Mouse (Mus musculus) embryo, embryonic 10 days (tissue): ENCODE measurements around the gene Cyth3.

Source experiments
- DNase-seq: peaks from one replicate; pipeline ENCODE4 v3.0.0-alpha.2; 2015; ENCODE audit warnings: low spot score

The Cyth3 gene

DNA sequence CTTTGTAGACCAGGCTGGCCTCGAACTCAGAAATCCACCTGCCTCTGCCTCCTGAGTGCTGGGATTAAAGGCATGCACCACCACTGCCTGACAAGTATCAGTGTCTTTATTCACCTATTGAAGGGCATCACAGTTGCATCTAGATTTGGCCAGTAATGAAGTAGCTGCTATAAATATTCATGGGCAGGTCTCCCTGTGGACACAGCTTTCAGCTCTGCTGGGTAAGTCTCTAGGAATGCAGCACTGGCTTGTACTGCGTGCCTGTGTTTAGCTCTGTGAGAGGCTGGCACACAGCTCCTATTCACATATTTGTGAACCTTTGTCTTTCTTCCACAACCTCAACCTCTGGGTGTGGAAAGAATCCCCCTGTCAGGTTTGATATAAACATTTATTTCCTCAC lies 46.6 kb downstream of the Cyth3 start:
- no peak for DNase-seq

DNA sequence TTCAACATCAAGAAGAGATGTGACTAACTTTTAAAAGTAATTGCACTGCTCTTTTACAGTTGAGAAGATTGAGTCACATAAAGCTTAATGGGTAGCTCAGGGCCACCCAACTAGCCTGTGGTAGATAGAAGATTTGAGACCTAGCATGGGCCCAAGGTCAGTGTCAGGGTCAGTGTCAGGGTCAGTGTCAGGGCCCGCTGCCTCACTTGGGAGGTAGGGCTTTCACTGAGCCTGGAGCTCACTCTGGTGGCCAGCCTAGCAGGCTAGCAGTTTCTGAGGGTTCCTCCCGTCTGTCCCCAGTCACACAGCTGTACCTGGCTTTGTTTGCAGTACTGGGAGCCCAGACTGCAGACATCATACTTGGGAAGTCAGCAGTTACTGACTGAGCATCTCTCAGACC lies 47.1 kb downstream of the Cyth3 start:
- peak; percentile 47 for DNase-seq

- no peak for DNase-seq
These were observed 47.6 kb downstream of the Cyth3 start for GRCm38 (mm10) chr5:143669839-143670238.

- DNase-seq: no peak
These were observed 48.6 kb downstream of the Cyth3 start for GRCm38 (mm10) chr5:143670740-143671415.

DNA sequence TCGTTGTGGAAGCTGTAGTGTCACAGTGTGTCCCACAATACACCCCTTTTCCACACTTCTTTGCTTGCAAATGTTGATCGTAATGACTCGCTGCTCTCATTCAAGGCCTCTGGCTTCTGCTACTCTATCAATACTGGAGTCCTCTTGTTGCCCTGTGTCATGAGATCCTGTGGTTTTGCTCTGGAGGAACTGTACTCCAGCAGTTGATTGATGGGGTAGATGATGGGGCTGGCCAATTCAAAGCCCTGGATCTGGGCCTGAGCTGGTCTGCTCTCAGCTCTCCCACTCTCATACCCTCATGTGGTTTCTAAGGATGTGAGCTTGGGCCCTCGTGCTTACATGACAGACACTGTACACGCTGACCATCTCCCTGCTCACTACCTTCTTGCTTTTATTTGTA lies 52.3 kb downstream of the Cyth3 start:
- DNase-seq: no peak

DNA sequence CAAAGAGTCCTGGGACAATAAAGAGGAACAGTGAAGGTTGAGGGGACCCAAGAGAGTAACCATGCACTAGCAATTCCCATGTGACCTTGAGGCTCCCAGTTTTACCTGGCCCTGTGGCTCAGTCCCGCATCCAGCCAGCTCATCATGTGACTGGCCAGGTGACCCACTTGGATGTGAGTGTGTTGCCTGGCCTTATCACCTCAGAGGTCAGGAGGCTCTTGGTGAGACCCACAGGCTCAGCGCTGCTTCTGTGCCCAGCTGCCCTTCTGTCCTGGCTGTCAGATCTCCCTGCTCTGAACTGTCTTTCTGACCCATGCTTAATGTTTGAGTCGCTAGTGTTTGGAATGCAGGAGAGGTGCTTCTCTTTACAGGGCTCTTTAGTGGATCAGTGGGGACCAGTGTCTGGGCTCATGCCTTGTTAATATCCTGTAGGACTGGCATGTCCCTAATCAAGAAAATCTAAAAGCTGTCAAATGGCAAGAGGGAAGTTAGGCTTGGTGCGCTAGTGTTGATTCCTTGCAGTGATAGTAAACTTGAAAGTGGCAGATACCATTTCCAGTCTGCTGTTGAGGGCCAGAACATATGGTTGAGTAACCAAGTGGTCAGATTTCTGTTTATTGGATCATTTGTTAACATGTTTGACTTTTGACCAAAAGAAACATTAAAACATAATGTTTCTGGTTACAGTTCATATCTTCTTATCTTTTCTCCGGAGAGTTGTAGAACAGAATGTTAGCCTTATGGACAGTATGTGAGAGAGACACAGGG lies 54.2 kb downstream of the Cyth3 start:
- no peak for DNase-seq

GRCm38 (mm10) chr5:143677363-143677762 lies 55.1 kb downstream of the Cyth3 start:
- no peak for DNase-seq

DNA sequence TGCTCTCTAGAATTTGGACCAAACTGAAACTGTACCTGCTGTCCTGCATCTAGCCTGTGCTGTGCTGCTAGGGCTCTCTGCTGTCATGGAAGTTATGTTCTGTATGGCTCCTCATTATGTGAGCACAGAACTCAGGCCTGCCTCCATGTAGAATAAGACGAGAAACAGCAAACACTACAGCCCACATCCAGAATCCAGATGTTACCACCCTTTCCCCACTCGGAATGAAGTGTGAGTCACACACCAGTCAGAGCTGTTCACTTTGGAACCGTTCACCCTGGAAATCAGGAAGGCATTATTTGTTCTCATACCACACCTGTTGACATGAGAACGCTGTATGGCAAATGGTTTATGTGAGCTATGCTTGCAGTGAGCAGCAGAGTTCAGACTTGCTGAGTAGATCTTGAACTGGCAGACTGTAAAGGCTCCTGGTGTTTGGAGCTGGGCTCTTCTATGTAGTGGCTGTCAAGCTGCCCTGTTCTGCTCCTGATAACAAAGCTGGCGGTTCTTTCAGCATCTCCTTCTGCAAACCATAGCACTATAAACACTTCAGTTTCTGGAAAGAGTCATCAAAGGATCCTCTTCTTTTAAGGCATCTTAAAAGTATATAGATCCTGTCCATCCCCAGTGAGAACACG lies 56.5 kb downstream of the Cyth3 start:
- no peak for DNase-seq

- no peak for DNase-seq
These were observed 57.4 kb downstream of the Cyth3 start for GRCm38 (mm10) chr5:143679654-143680053.

GRCm38 (mm10) chr5:143683696-143684095 lies 61.4 kb downstream of the Cyth3 start:
- DNase-seq: no peak

- no peak for DNase-seq
These were observed 62.7 kb downstream of the Cyth3 start for GRCm38 (mm10) chr5:143684911-143685390.

DNA sequence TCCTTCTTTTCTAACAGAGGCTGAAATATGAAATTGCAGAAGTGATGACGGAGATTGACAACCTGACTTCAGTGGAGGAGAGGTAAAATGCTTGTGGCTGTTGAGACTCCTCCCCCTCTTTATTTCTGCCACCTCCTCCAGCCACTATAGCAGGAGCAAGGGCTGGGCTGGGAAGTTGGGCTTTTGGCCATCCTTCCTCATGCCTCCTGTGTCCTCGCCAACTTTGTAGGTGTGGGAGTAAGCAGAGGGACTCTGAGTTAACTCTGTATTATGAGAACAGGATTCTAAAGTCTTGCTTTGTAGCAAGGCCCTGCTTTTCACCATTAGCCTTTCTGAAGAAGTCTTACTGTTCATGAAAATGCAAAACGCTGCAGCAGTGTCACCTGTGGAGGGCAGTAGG lies 64.2 kb downstream of the Cyth3 start:
- DNase-seq: no peak

- DNase-seq: no peak
These were observed 65.3 kb downstream of the Cyth3 start for GRCm38 (mm10) chr5:143687589-143687988.

- no peak for DNase-seq
These were observed 68.1 kb downstream of the Cyth3 start for GRCm38 (mm10) chr5:143690392-143690791.

- no peak for DNase-seq
These were observed 68.7 kb downstream of the Cyth3 start for GRCm38 (mm10) chr5:143690926-143691325.

DNA sequence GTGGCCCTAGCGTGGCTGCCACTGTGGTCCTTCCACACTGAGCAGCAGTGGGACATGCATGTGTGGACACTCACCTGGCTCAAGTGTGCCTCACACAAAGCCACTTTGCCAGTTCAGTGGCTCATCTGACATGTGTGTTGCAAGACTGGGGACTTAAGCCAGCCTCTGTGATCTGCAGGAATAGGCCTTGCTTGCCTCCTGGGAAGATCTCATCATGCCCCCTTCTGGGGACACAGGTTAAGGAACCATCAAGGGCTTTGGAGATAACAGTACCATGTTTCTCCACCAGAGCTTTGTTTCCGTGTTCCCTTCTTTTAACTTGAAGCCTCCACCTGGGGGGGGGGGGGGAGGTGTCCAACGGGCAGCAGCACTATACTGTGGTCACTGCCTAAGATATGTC lies 74.1 kb downstream of the Cyth3 start:
- no peak for DNase-seq

DNA sequence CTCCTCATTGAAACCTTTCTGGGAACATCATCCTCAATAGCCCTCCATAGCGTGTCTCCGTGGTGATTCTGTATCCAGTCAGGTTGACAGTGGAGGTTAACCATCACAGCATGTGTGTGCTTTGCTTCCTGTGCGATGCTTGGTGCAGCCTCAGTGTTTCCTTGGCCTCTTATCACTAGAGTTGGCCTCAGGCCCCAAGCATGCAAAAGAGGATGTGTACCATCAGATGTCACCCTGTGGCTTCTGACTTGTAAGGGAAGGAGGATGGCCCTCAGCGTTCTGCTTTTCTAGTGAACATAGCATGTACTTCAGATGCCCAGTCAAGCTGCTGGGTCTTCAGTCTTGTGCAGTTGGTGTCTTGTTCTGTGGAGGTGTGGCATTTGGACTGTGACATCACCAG lies 76.2 kb downstream of the Cyth3 start:
- no peak for DNase-seq

DNA sequence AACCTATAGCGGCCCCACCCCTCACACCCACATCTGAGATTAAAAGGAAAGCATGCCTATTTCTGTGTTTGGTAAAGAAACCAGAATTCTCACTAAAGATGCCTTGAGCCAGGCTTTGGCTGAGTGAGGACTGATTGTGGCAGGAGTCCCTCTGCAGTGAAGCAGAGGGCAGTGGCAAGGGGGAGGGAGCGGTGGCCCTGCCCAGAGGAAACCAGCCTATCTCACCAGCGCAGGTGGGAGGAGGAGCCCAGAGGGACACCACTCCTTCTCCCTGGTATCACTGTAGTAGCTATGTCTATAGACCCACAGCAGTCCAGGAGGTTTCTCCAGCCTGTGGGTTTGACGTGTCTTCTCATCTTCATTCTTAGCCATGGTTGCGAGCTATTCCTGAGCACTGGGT lies 78.0 kb downstream of the Cyth3 start:
- DNase-seq: no peak

DNA sequence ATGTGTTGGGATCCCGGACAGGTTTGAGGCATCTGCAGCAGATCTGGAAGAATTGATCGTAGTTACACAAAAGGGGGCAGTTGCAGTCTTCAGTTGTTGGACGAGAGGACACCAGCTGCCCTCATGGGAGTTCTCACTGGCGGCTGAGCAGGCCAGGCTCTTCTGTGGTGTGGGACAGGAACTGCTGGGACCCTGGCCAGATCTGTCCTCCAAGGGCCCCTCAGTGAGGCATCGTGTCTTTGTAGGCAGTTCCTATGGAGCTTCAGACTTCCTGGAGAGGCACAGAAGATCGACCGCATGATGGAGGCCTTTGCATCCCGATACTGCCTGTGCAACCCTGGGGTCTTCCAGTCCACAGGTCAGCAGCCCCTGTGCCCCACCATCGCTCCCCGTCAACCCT lies 78.8 kb downstream of the Cyth3 start:
- no peak for DNase-seq

- DNase-seq: no peak
These were observed 82.8 kb downstream of the Cyth3 start for GRCm38 (mm10) chr5:143704875-143705658.

- no peak for DNase-seq
These were observed 83.4 kb downstream of the Cyth3 start for GRCm38 (mm10) chr5:143705659-143705982.

GRCm38 (mm10) chr5:143706030-143706821 lies 84.0 kb downstream of the Cyth3 start:
- peak; percentile 16 for DNase-seq
